Mouse (Mus musculus): ENCODE measurements around the gene Pfkl.
"Not testable (repeated sequence)": the region's sequence is repeated elsewhere in the genome, so short reads cannot be mapped to it uniquely, and the experiment has no call there.

Gene Pfkl

GRCm38 (mm10) chr10:78009945-78010293 is at the start of gene Pfkl:
Gene Pfkl, minus strand, starts transcription at chr10:78010083.
- no peak for DNase-seq

DNA sequence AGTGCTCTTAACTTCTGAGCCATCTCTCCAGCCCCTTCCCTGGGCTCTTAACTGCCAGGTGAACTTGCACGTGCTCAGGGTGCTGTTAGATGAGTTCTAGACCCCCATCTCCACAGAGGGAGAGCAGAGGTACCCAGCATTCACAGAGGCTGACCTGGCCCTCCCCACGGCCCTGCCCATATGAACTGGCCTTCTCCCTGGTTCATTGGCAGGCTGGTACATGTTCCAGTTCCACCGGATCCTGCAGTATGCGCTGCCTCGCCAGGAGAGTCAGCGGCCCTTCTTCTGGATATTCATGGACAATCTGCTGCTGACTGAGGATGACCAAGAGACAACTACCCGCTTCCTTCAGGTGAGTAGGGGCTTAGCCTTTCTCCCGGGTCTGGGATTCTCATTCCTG is 47.2 kb upstream of the Pfkl start:
- no peak for DNase-seq

- DNase-seq = no peak
These were observed 45.0 kb upstream of the Pfkl start for GRCm38 (mm10) chr10:78054633-78055565.

GRCm38 (mm10) chr10:78049519-78050035 is 39.7 kb upstream of the Pfkl start:
- no peak for DNase-seq

DNA sequence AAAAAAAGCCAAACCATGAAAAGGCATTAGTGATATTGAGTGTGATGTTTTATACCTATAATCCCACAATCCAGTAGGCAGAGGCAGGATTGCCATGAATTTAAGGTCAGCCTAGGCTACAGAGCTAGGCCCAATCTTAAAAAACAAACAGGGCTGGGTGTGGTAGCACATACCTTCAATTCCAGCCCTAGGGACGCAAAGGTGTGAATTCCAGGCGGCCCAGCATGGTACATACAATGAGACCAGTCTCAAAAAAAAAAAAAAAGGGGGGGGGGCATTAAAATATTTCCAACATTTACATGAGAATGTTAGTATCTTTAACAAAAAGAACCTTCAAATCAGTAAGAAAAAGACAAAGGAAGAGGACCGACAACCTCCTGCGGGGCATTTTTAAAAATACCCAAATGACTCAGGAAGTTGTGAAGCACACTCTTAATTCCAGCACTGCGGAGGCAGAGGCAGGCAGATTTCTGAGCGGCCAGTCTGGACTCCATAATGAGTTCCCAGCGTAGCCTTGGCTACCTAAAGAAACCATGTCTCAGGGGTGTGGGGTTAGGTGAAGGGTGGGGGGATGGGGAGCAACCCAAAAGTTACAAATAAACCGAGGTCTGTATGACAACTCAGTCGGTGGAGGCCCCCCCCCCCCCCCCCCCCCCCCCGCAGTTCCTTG is 38.3 kb upstream of the Pfkl start:
- no peak for DNase-seq

GRCm38 (mm10) chr10:78046388-78046787 is 36.5 kb upstream of the Pfkl start:
- DNase-seq = no peak

DNA sequence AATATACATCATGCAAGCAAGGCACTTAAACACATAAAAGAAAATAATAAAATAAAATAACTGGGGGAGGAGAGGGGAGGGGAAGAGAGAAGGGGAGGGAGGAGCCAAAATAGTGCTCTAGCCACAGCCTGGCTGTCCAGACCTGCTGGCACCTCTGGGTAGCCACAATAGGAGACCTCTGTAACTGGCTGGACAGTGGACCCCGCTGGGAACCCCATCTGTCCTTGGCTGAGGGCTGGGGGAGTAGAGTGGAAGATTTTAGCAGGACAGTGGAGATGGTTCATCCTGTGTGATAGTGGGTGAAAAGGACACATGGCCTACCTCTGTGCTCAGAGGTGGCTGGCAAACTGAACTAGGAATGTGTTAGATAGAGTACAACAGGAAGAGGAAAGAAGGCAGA is 34.6 kb upstream of the Pfkl start:
- DNase-seq = no peak

DNA sequence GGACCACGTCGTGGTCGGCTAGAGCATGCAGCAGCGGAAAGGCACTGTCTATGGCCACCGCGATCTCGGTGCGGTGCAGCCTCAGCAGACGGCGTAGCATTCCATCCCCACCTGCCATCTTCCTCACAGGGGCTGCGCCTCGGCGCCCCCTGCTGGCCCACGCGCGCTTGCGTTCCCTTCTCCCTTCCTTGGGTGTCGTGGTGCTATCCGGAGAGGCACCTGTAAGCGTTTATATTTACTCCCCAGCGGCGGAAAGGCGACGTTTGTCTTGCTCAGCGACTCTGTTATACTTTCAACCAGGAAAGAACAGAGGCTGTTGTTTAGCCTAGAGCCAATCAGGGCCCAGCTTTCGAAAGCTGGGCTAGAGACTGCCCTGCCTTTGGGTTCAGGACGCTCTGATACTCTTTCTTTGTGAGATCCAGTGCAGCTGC is 33.5 kb upstream of the Pfkl start, which contains the start of gene Aire:
TSS of gene Aire (minus strand) at position 205 of the 431 bp plus-strand sequence.
- peak; percentile 60 to 69 for DNase-seq

- no peak for DNase-seq
These were observed 33.0 kb upstream of the Pfkl start for GRCm38 (mm10) chr10:78042697-78043405.

- no peak for DNase-seq
These were observed 32.2 kb upstream of the Pfkl start for GRCm38 (mm10) chr10:78042096-78042495.

- DNase-seq = no peak
These were observed 31.8 kb upstream of the Pfkl start, which contains the start of gene Dnmt3l for GRCm38 (mm10) chr10:78041647-78042046. Gene Dnmt3l, plus strand, starts transcription at chr10:78041947.

GRCm38 (mm10) chr10:78037139-78037538 is 27.3 kb upstream of the Pfkl start:
- no peak for DNase-seq

- DNase-seq = no peak
These were observed 22.1 kb upstream of the Pfkl start for GRCm38 (mm10) chr10:78031987-78032386.

DNA sequence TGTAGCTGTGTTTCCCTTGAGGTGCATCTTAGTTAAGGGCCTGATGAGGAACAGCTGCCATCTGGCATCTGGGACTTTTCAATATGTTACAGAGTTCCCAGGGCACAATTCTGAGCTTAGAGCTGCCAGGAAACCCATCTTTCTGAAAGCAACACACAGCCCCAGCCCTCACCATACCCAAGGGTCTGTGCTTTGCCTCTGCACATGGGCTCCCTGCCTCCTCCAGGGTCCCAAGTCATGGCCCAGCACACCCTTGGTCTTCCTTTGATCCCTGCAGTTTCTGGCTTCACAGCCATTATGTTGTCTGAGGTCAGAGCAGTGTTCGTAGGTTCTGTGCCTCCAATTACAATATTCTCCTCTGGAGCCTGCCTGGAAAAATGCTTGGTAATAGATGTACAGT is 19.2 kb upstream of the Pfkl start:
- no peak for DNase-seq

DNA sequence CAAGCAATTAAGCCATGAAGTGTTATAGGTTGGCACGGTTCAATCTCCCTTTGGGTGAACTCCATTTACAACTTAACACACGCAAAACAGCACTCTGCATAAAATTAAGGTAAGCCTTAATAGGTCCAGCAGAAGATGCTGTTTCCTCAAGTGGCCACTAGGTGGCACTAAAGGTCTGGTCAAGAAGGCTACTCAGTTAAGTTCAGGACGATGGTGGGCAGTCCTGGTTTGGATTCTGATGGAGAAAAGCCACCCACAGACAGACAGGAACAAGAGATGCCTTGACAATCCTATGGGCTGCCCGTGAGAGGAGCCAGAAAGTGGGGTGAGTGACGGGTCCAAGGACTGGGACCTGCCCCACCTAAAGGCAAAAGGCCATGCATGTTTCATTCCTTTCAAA is 18.2 kb upstream of the Pfkl start:
- peak; percentile 42 to 72 for DNase-seq

DNA sequence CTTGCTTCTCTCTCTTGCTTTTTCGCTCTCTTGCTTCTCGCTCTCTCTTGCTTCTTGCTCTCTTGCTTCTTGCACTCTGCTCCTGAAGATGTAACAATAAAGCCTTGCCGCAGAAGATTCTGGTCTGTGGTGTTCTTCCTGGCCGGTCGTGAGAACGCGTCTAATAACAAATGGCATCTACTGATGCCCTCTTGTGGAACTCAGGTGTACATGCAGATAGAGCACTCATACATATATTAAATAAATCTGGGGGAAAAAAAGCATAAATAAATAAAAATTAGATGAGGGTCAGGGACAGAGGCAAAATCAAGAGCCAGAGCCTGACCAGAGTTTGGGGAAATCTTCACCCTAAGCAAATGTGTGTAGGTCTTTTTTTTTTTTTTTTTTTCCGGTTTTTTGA is 15.6 kb upstream of the Pfkl start:
- DNase-seq = not testable (repeated sequence)

DNA sequence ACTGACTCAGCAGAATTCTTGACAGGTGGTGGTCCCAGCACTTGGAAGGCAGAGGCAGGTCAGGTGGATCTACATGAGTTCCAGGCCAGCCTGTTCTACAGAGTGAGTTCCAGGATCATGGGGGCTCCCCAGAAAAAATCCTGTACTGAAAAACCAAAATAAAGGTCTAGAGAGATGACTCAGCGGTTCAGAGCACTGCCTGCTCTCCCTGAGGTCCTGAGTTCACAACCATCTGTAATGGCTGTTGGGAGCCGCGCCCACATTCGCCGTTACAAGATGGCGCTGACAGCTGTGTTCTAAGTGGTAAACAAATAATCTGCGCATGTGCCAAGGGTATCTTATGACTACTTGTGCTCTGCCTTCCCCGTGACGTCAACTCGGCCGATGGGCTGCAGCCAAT is 10.1 kb upstream of the Pfkl start:
- not testable (repeated sequence) for DNase-seq

- no peak for DNase-seq
These were observed 9.4 kb upstream of the Pfkl start for GRCm38 (mm10) chr10:78019291-78019690.

- DNase-seq = peak; percentile 43 to 80
These were observed 8.9 kb upstream of the Pfkl start for GRCm38 (mm10) chr10:78018797-78019203.

GRCm38 (mm10) chr10:78016366-78016765 is 6.5 kb upstream of the Pfkl start:
- no peak for DNase-seq

DNA sequence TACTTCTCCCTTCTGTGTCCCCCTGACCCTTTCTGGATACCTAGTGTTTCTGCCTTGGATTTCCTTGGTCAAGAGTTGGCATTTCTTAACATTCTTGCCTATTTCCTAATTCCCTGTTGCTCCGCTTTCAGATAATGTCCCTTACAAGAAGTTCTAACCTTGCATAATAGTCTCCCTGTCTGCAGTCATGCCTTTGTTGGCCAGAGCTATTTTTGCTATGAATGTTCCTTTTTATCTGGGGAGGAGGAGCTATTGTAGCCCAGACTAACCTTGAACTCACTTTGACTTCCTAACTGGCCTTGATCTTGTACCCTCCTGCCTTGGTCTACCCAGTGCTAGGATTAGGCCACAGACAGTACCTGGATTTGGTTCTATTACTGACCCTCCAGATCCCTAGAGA is 5.6 kb upstream of the Pfkl start:
- no peak for DNase-seq

DNA sequence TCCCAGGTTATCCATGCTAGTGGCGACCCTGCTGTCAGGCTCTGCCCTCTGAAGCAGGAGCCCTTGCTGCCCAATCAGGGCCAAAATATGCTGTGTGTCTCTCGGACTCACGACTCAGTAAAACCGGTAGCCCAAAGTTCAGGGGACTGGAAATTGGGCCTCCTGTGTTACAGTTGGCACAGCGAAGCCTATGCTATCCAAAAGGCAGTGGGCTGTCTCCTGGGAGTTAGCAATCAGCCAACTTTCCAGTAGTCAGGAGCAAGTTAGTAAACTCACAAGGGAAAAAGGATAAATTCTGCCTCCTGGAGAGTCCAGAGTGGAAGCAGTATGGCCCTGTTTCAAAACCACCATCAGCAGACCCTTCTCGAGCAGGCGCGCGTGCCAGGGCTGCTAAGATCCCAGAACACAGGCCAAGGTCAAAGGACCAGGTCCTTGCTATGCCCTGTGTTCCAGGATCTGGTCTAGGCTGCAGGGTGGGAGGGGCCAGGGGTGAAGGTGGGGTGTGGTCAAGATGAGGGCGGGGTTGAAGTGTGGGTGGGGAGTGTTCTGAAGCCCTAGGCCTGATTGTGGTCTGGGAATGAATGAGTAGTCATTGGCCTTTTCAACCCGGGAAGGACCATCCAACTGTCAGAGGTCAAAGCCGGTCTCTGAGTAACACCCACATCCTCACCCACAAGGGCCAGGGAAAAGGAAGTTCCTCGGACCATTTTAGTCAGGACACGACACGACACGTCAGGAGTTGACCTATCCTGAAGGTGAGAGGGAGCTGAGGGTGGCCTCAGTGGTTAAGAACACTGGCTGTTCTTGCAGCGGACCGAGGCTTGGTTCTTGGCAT is 3.0 kb upstream of the Pfkl start:
- DNase-seq = no peak

All from spleen, adult 18-20 months (tissue).